Mouse (Mus musculus): Measurements from ENCODE around the gene Dusp1. TPM values are rescaled to one million over a fixed set of nuclear protein-coding genes. Genes with fewer than 3 reads are reported as not detected.

The Dusp1 gene
- polyA plus RNA-seq, 1 experiment from 2014 or later = 13.4 TPM

GRCm38 (mm10) chr17:26563476-26563875, 1.5 kb upstream of the Dusp1 start:
- Histone ChIP-seq H3K4me2 (ENCODE audit: low read depth, low read length) (no peak overlapping the region), H3K4me1 (ENCODE audit: insufficient read depth) (peaks cover 32% of the 10 kb centered on the region), H3K4me3 (ENCODE audit: low read depth, low read length) (no peak overlapping the region), H3K27ac (ENCODE audit: low read depth) (no peak overlapping the region), H3K27me3 (ENCODE audit: insufficient read depth, low read length) (no peaks in the 10 kb centered on the region), H3K9me3 (ENCODE audit: low read length) (no peaks in the 10 kb centered on the region), H3K36me3 (replicated peaks; ENCODE audit: insufficient read depth, low read length) (peaks cover 4% of the 10 kb centered on the region; the same call in 1 of the 2 replicates), H3K9ac (replicated peaks) (no peak overlapping the region)
- TF ChIP-seq CTCF (IDR thresholded peaks at IDR 0.05; ENCODE audit: low read depth) = no peak
- TF ChIP-seq EP300 (IDR thresholded peaks at IDR 0.05; ENCODE audit: low read depth) = no peak
- DNase-seq = no peak
- no peak for ATAC-seq
- 88% methylated on average over 6 of the region's 6 CpGs for WGBS (ENCODE audit: insufficient replicate concordance)

GRCm38 (mm10) chr17:26562292-26562691, 364 bp upstream of the Dusp1 start:
- ATAC-seq (no peak), DNase-seq (no peak)
- Histone ChIP-seq H3K27ac (ENCODE audit: low read depth) (0 out of 2 replicates have a peak overlapping the region, but pooled peaks have one; percentile 66), H3K4me3 (ENCODE audit: low read depth, low read length) (peak overlapping the region; percentile 66), H3K27me3 (ENCODE audit: insufficient read depth, low read length) (no peaks in the 10 kb centered on the region), H3K9me3 (ENCODE audit: low read length) (no peaks in the 10 kb centered on the region), H3K4me1 (ENCODE audit: insufficient read depth) (peaks cover 32% of the 10 kb centered on the region), H3K4me2 (ENCODE audit: low read depth, low read length) (peak overlapping the region; percentile 96), H3K9ac (replicated peaks) (peak overlapping the region; percentile 73), H3K36me3 (replicated peaks; ENCODE audit: insufficient read depth, low read length) (no peaks in the 10 kb centered on the region)
- TF ChIP-seq EP300 (IDR thresholded peaks at IDR 0.05; ENCODE audit: low read depth) (no peak), CTCF (IDR thresholded peaks at IDR 0.05; ENCODE audit: low read depth) (no peak)
- WGBS (ENCODE audit: insufficient replicate concordance) = 62% methylated on average over 4 of the region's 4 CpGs

GRCm38 (mm10) chr17:26561290-26561640, 663 bp downstream of the Dusp1 start, which contains the start of gene Ergic1:
Gene Ergic1 (plus strand): TSS chr17:26561489.
- Histone ChIP-seq H3K4me2 (ENCODE audit: low read depth, low read length) (peak within 1 kb of the TSS; percentile 96), H3K9ac (replicated peaks) (peak within 1 kb of the TSS; percentile 73), H3K9me3 (ENCODE audit: low read length) (no peaks in the 10 kb centered on the region), H3K4me3 (ENCODE audit: low read depth, low read length) (peak within 1 kb of the TSS; percentile 66), H3K27ac (ENCODE audit: low read depth) (peak within 1 kb of the TSS; percentile 66), H3K27me3 (ENCODE audit: insufficient read depth, low read length) (no peaks in the 10 kb centered on the region), H3K36me3 (replicated peaks; ENCODE audit: insufficient read depth, low read length) (no peaks in the 10 kb centered on the region), H3K4me1 (ENCODE audit: insufficient read depth) (peaks cover 32% of the 10 kb centered on the region)
- DNase-seq (peak; percentile 92), ATAC-seq (peak; percentile 93)
- WGBS (ENCODE audit: insufficient replicate concordance) = under 1% methylated on average over 34 of the region's 36 CpGs
- TF ChIP-seq CTCF (IDR thresholded peaks at IDR 0.05; ENCODE audit: low read depth) = no peak
- no peak for TF ChIP-seq EP300 (IDR thresholded peaks at IDR 0.05; ENCODE audit: low read depth)

GRCm38 (mm10) chr17:26560526-26561289, 1.2 kb downstream of the Dusp1 start:
- no peaks in the 10 kb centered on the region for H3K36me3 ChIP-seq (replicated peaks; ENCODE audit: insufficient read depth, low read length)
- peak; percentile 7; the same call in 1 of the 2 replicates for ATAC-seq
- H3K9me3 ChIP-seq (ENCODE audit: low read length) = no peaks in the 10 kb centered on the region

GRCm38 (mm10) chr17:26553033-26553432, 8.9 kb downstream of the Dusp1 start:
- ATAC-seq = no peak
- H3K4me1 ChIP-seq (ENCODE audit: insufficient read depth) = peaks cover 7% of the 10 kb centered on the region

More at GRCm38 (mm10) chr17:26560526-26561289, 1.2 kb downstream of the Dusp1 start:
- Histone ChIP-seq H3K4me3 (ENCODE audit: low read depth, low read length) (peak overlapping the region; percentile 66), H3K9ac (replicated peaks) (peak overlapping the region; percentile 73), H3K27ac (ENCODE audit: low read depth) (peak overlapping the region; percentile 66), H3K4me1 (ENCODE audit: insufficient read depth) (peaks cover 32% of the 10 kb centered on the region), H3K4me2 (ENCODE audit: low read depth, low read length) (peak overlapping the region; percentile 96), H3K27me3 (ENCODE audit: insufficient read depth, low read length) (no peaks in the 10 kb centered on the region)
- no peak for TF ChIP-seq EP300 (IDR thresholded peaks at IDR 0.05; ENCODE audit: low read depth)
- no peak for TF ChIP-seq CTCF (IDR thresholded peaks at IDR 0.05; ENCODE audit: low read depth)
- WGBS (ENCODE audit: insufficient replicate concordance) = 33% methylated on average over 9 of the region's 9 CpGs
- DNase-seq = no peak

GRCm38 (mm10) chr17:26551104-26551503, 10.8 kb downstream of the Dusp1 start:
- H3K9ac ChIP-seq (replicated peaks) = no peak overlapping the region
- no peaks in the 10 kb centered on the region for H3K9me3 ChIP-seq (ENCODE audit: low read length)
- DNase-seq (no peak), ATAC-seq (no peak)
- H3K4me3 ChIP-seq (ENCODE audit: low read depth, low read length) = no peak overlapping the region
- TF ChIP-seq EP300 (IDR thresholded peaks at IDR 0.05; ENCODE audit: low read depth) (no peak), CTCF (IDR thresholded peaks at IDR 0.05; ENCODE audit: low read depth) (no peak)
- H3K27me3 ChIP-seq (ENCODE audit: insufficient read depth, low read length) = no peaks in the 10 kb centered on the region
- H3K36me3 ChIP-seq (replicated peaks; ENCODE audit: insufficient read depth, low read length) = no peaks in the 10 kb centered on the region
- H3K4me2 ChIP-seq (ENCODE audit: low read depth, low read length) = no peak overlapping the region
- H3K27ac ChIP-seq (ENCODE audit: low read depth) = no peak overlapping the region
- peaks cover 7% of the 10 kb centered on the region for H3K4me1 ChIP-seq (ENCODE audit: insufficient read depth)
- WGBS (ENCODE audit: insufficient replicate concordance) = 82% methylated on average over 6 of the region's 6 CpGs

More at GRCm38 (mm10) chr17:26553033-26553432, 8.9 kb downstream of the Dusp1 start:
- no peak for DNase-seq
- Histone ChIP-seq H3K27me3 (ENCODE audit: insufficient read depth, low read length) (no peaks in the 10 kb centered on the region), H3K9me3 (ENCODE audit: low read length) (no peaks in the 10 kb centered on the region), H3K9ac (replicated peaks) (no peak overlapping the region), H3K4me3 (ENCODE audit: low read depth, low read length) (no peak overlapping the region), H3K36me3 (replicated peaks; ENCODE audit: insufficient read depth, low read length) (no peaks in the 10 kb centered on the region), H3K27ac (ENCODE audit: low read depth) (no peak overlapping the region), H3K4me2 (ENCODE audit: low read depth, low read length) (no peak overlapping the region)
- no peak for TF ChIP-seq EP300 (IDR thresholded peaks at IDR 0.05; ENCODE audit: low read depth)
- TF ChIP-seq CTCF (IDR thresholded peaks at IDR 0.05; ENCODE audit: low read depth) = no peak
- 78% methylated on average over 3 of the region's 3 CpGs for WGBS (ENCODE audit: insufficient replicate concordance)
